Mouse (Mus musculus) embryonic facial prominence, embryonic 10.5 days (tissue): ENCODE data around the gene Coro1c. TPM values are rescaled to one million over a fixed set of nuclear protein-coding genes. Genes with fewer than 3 reads are reported as not detected.

ENCODE experiments used
- DNase-seq: peaks from one replicate; pipeline ENCODE4 v3.0.0-alpha.2; 2017; ENCODE audit warnings: low spot score
- H3K27ac ChIP-seq: fragments of 300-500 bp; sonication (generic); replicated peaks from 2 replicates; pipeline ENCODE4 v1.5.1; 2016; ENCODE audit warnings: mild to moderate bottlenecking
- H3K27me3 ChIP-seq: fragments of 300-500 bp; sonication (generic); replicated peaks from 2 replicates; pipeline ENCODE4 v1.6.1; 2016; ENCODE audit warnings: low read depth, mild to moderate bottlenecking; ENCODE audit not compliant: poor library complexity, severe bottlenecking
- H3K36me3 ChIP-seq: fragments of 300-500 bp; sonication (generic); replicated peaks from 2 replicates; pipeline ENCODE4 v1.6.1; 2016; ENCODE audit warnings: mild to moderate bottlenecking, moderate library complexity
- H3K4me1 ChIP-seq: fragments of 300-500 bp; sonication (generic); 2 replicates; pipeline ENCODE4 v1.6.1; 2016
- H3K4me3 ChIP-seq: fragments of 300-500 bp; sonication (generic); 2 replicates; pipeline ENCODE4 v1.5.1; 2016; ENCODE audit warnings: mild to moderate bottlenecking, moderate library complexity
- H3K9me3 ChIP-seq: fragments of 300-500 bp; sonication (generic); 2 replicates; pipeline ENCODE4 v1.6.1; 2016; ENCODE audit warnings: mild to moderate bottlenecking
- WGBS: fragments of 180-500 bp; shearing (Covaris S2); methylation state at CpG from one replicate; pipeline ENCODE4 v1.1.7; 2016; 5-methylcytosine and 5-hydroxymethylcytosine counted together
- polyA plus RNA-seq: library from polyadenylated mRNA; unstranded; fragments of >200 nt; fragmentation: Nextera tagmentation; extraction: Ambion mirVana; gene quantifications from 2 replicates; pipeline ENCODE4 v1.2.1, GENCODE M21; 2016

Gene Coro1c
- polyA plus RNA-seq, 1 experiment from 2014 or later, result 178 TPM

- Histone ChIP-seq H3K27ac (peak overlapping the region; percentile 59), H3K36me3 (peaks cover 67% of the 10 kb centered on the region)
- DNase-seq, result no peak
These were observed 32.4 kb downstream of the Coro1c start for GRCm38 (mm10) chr5:113876176-113876575.

GRCm38 (mm10) chr5:113875625-113876024 lies 32.9 kb downstream of the Coro1c start:
- Histone ChIP-seq H3K27ac (peak overlapping the region; percentile 59), H3K4me1 (peaks cover 63% of the 10 kb centered on the region), H3K27me3 (no peaks in the 10 kb centered on the region), H3K36me3 (peaks cover 61% of the 10 kb centered on the region), H3K9me3 (no peaks in the 10 kb centered on the region), H3K4me3 (no peak overlapping the region)
- 77% methylated on average over 4 of the region's 4 CpGs for WGBS
- peak; percentile 40 for DNase-seq

More at GRCm38 (mm10) chr5:113876176-113876575, 32.4 kb downstream of the Coro1c start:
- no peaks in the 10 kb centered on the region for H3K27me3 ChIP-seq
- no peak overlapping the region for H3K4me3 ChIP-seq
- no peaks in the 10 kb centered on the region for H3K9me3 ChIP-seq
- H3K4me1 ChIP-seq, result peaks cover 58% of the 10 kb centered on the region
- WGBS, result 94% methylated on average over 7 of the region's 7 CpGs

GRCm38 (mm10) chr5:113874063-113875024 lies 34.2 kb downstream of the Coro1c start:
- H3K4me1 ChIP-seq, result peaks cover 76% of the 10 kb centered on the region
- 61% methylated on average over 19 of the region's 19 CpGs for WGBS

GRCm38 (mm10) chr5:113872936-113873912 lies 35.3 kb downstream of the Coro1c start:
- Histone ChIP-seq H3K4me1 (peaks cover 85% of the 10 kb centered on the region), H3K4me3 (peak overlapping the region; percentile 33)
- 6% methylated on average over 14 of the region's 15 CpGs for WGBS

More at GRCm38 (mm10) chr5:113874063-113875024, 34.2 kb downstream of the Coro1c start:
- H3K9me3 ChIP-seq, result no peaks in the 10 kb centered on the region
- H3K27ac ChIP-seq, result peak overlapping the region; percentile 86
- H3K4me3 ChIP-seq, result peak overlapping the region; percentile 33
- peaks cover 48% of the 10 kb centered on the region for H3K36me3 ChIP-seq
- no peaks in the 10 kb centered on the region for H3K27me3 ChIP-seq
- no peak for DNase-seq

GRCm38 (mm10) chr5:113871903-113872548 lies 36.5 kb downstream of the Coro1c start:
- H3K9me3 ChIP-seq, result no peaks in the 10 kb centered on the region
- 78% methylated on average over 7 of the region's 7 CpGs for WGBS
- DNase-seq, result no peak
- peaks cover 83% of the 10 kb centered on the region for H3K4me1 ChIP-seq
- no peak overlapping the region for H3K4me3 ChIP-seq
- H3K27ac ChIP-seq, result peak overlapping the region; percentile 86
- peaks cover 25% of the 10 kb centered on the region for H3K36me3 ChIP-seq
- no peaks in the 10 kb centered on the region for H3K27me3 ChIP-seq

More at GRCm38 (mm10) chr5:113872936-113873912, 35.3 kb downstream of the Coro1c start:
- peak; percentile 88 for DNase-seq
- Histone ChIP-seq H3K9me3 (no peaks in the 10 kb centered on the region), H3K27ac (peak overlapping the region; percentile 86), H3K27me3 (no peaks in the 10 kb centered on the region), H3K36me3 (peaks cover 37% of the 10 kb centered on the region)

GRCm38 (mm10) chr5:113870393-113871040 lies 38.0 kb downstream of the Coro1c start:
- H3K4me3 ChIP-seq, result no peak overlapping the region
- no peaks in the 10 kb centered on the region for H3K9me3 ChIP-seq
- peak; percentile 25 for DNase-seq
- peak overlapping the region; percentile 86 for H3K27ac ChIP-seq
- peaks cover 12% of the 10 kb centered on the region for H3K36me3 ChIP-seq
- WGBS, result 39% methylated on average over 21 of the region's 21 CpGs
- peaks cover 72% of the 10 kb centered on the region for H3K4me1 ChIP-seq
- no peaks in the 10 kb centered on the region for H3K27me3 ChIP-seq

- Histone ChIP-seq H3K36me3 (peaks cover 16% of the 10 kb centered on the region), H3K9me3 (no peaks in the 10 kb centered on the region), H3K4me3 (no peak overlapping the region), H3K27ac (0 out of 2 replicates have a peak overlapping the region, but pooled peaks have one; percentile 26), H3K27me3 (no peaks in the 10 kb centered on the region), H3K4me1 (peaks cover 60% of the 10 kb centered on the region)
- 87% methylated on average over 11 of the region's 11 CpGs for WGBS
- DNase-seq, result no peak
These were observed 39.4 kb downstream of the Coro1c start for GRCm38 (mm10) chr5:113869132-113869531.

GRCm38 (mm10) chr5:113864992-113865391 lies 43.6 kb downstream of the Coro1c start:
- 91% methylated on average over 6 of the region's 6 CpGs for WGBS
- no peak overlapping the region for H3K27ac ChIP-seq
- no peak for DNase-seq
- peaks cover 55% of the 10 kb centered on the region for H3K36me3 ChIP-seq
- no peaks in the 10 kb centered on the region for H3K27me3 ChIP-seq
- H3K9me3 ChIP-seq, result no peaks in the 10 kb centered on the region
- peaks cover 18% of the 10 kb centered on the region for H3K4me1 ChIP-seq
- H3K4me3 ChIP-seq, result no peak overlapping the region

GRCm38 (mm10) chr5:113863994-113864393 lies 44.6 kb downstream of the Coro1c start:
- Histone ChIP-seq H3K27ac (no peak overlapping the region), H3K4me3 (no peak overlapping the region), H3K4me1 (peaks cover 15% of the 10 kb centered on the region), H3K9me3 (no peaks in the 10 kb centered on the region), H3K27me3 (no peaks in the 10 kb centered on the region), H3K36me3 (peaks cover 55% of the 10 kb centered on the region)
- no peak for DNase-seq
- WGBS, result 95% methylated on average over 12 of the region's 12 CpGs

GRCm38 (mm10) chr5:113862418-113862817 lies 46.1 kb downstream of the Coro1c start:
- Histone ChIP-seq H3K4me3 (no peak overlapping the region), H3K27me3 (no peaks in the 10 kb centered on the region), H3K9me3 (no peaks in the 10 kb centered on the region), H3K36me3 (peaks cover 58% of the 10 kb centered on the region), H3K4me1 (peaks cover 18% of the 10 kb centered on the region), H3K27ac (no peak overlapping the region)
- DNase-seq, result no peak
- WGBS, result 91% methylated on average over 4 of the region's 4 CpGs

GRCm38 (mm10) chr5:113861294-113861693 lies 47.3 kb downstream of the Coro1c start:
- peaks cover 29% of the 10 kb centered on the region for H3K4me1 ChIP-seq
- H3K36me3 ChIP-seq, result peaks cover 58% of the 10 kb centered on the region
- WGBS, result 95% methylated on average over 8 of the region's 8 CpGs
- no peak overlapping the region for H3K27ac ChIP-seq
- H3K27me3 ChIP-seq, result no peaks in the 10 kb centered on the region
- H3K4me3 ChIP-seq, result no peak overlapping the region
- no peaks in the 10 kb centered on the region for H3K9me3 ChIP-seq
- peak; percentile 32 for DNase-seq
